In the genomic region with DNA sequence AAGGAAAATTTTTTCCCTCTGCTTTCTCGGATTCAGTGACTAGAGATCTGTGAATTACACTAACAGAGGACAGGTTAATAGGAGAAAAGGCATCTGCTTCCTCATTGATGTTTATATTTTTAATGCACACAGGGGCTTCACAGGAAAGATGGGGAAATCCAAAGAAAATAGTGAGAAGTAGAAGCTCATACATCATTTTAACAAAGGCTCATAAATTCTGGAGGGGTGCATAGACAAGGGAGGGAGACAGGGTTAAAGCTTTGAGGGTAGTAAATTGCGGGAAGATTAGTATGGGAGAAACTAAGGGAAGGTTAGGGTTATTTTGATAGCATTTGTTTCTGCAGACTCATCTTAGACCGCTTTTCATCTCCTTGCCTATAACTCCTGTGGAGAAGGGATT, we compare ENCODE assay signal across 15 mouse cellular contexts.
"Had no signal": no experiment of that assay in that cellular context is flagged by ENCODE, and none has a peak within 500 bp of the region (broad histone marks: within the 10 kb centered on the region; RNA-seq: fewer than 3 reads in every experiment).

No protein-coding gene starts in this region.

- H3K27me3 ChIP-seq: neural tube, embryonic 15.5 days; stomach, embryonic 15.5 days had no signal

- H3K9me3 ChIP-seq: neural tube, embryonic 15.5 days; stomach, embryonic 15.5 days had no signal

- H3K4me3 ChIP-seq: neural tube, embryonic 15.5 days; stomach, embryonic 15.5 days had no signal

- H3K36me3 ChIP-seq: neural tube, embryonic 15.5 days; stomach, embryonic 15.5 days had no signal

- H3K9ac ChIP-seq: neural tube, embryonic 15.5 days; stomach, embryonic 15.5 days had no signal

- H3K4me1 ChIP-seq: neural tube, embryonic 15.5 days; stomach, embryonic 15.5 days had no signal

- DNase-seq: retina, postnatal 1 day; right cerebral cortex, adult 18-20 months; right cerebral cortex, postnatal 14 days; right cerebral cortex, postnatal 25 days; right cerebral cortex, postnatal 4 days; spleen, adult 18-20 months; thymus, adult 18-20 months; thymus, adult 2 months; thymus, postnatal 14 days; thymus, postnatal 25 days; thymus, postnatal 36 days; thymus, postnatal 4 days had no signal

- H3K4me2 ChIP-seq: neural tube, embryonic 15.5 days; stomach, embryonic 15.5 days had no signal

- H3K27ac ChIP-seq: neural tube, embryonic 15.5 days; stomach, embryonic 15.5 days; stomach, postnatal 0 days had no signal
